Mouse (Mus musculus) testis, adult 2 months (tissue): ENCODE results near the gene Mansc4.

Experiments used
- CTCF ChIP-seq: fragments of 200-500 bp; IDR thresholded peaks from 2 replicates; pipeline ENCODE4 v1.5.1; 2012; ENCODE audit warnings: low read depth, mild to moderate bottlenecking, inconsistent platforms, low read length, moderate library complexity; ENCODE audit not compliant: control insufficient read depth, insufficient read depth, insufficient replicate concordance
- POLR2A ChIP-seq: fragments of 200-500 bp; IDR thresholded peaks from 2 replicates; pipeline ENCODE4 v1.6.1; 2012; ENCODE audit warnings: low read depth, mild to moderate bottlenecking, inconsistent platforms, low read length, moderate library complexity; ENCODE audit not compliant: control insufficient read depth

DNA sequence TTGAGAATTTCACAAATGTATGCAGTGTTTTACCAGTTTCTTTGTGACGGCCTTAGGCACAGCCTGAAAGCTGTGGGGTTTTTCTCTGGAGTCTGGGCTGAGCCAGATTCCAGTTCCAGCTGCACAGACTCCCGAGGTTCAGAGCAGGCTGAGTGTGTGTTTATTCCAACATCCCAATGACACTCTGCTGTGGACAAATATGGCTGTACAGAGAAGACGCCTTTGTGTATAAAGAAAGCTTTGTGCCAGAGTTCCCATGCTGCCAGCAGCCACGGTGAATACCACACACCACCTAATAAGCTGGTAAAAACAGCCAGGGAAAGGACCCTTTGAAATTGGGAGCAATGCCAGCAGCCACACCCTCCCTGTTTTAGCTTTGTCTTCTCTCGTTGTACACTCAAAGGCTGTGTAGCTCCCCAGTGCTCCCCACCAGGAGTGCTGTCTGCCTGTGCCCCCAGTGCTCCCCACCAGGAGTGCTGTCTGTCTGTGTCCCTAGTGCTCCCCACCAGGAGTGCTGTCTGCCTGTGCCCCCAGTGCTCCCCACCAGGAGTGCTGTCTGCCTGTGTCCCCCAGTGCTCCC, 10.9 kb downstream of the Mansc4 start:
- no peak for TF ChIP-seq CTCF
- no peak for TF ChIP-seq POLR2A
